Mouse (Mus musculus): ENCODE results near the gene Cldn16.

DNA sequence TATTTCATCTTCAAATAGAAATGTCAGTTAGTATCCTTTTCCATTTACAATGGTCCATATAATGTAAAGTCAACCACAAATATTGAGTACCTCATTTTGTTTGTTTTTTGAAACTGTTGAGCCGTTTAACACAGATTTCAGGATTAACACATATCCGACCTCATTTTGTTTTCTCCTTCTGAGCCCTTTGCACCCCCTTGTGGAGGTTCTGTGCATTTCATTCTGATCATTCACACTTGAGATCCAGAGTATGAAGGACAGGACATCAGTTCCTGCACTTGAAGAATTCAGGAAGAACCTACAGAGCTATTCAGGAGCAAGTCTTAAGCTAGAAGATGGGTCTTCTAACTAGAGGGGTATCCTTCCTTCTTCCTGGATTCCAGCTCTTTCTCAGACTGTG, 56.7 kb downstream of the Cldn16 start:
- TF ChIP-seq POLR2A (IDR thresholded peaks at IDR 0.05; ENCODE audit: insufficient read depth, low read depth, low read length) (no peak), CTCF (IDR thresholded peaks at IDR 0.05; ENCODE audit: insufficient read depth, low read depth, low read length) (no peak)

All from olfactory bulb, adult 2 months (tissue).